Mouse (Mus musculus): ENCODE measurements around the gene Slc17a8.
"Not testable (repeated sequence)": the region's sequence is repeated elsewhere in the genome, so short reads cannot be mapped to it uniquely, and the experiment has no call there.

Slc17a8 gene

GRCm38 (mm10) chr10:89621129-89621528 lies at the start of gene Slc17a8:
Gene Slc17a8, minus strand, starts transcription at chr10:89621253.
- in situ Hi-C loops (cut with MboI), result no loop called here

- in situ Hi-C loops (cut with MboI), result not testable (repeated sequence)
Observed at GRCm38 (mm10) chr10:89670371-89670770, 49.3 kb upstream of the Slc17a8 start.

DNA sequence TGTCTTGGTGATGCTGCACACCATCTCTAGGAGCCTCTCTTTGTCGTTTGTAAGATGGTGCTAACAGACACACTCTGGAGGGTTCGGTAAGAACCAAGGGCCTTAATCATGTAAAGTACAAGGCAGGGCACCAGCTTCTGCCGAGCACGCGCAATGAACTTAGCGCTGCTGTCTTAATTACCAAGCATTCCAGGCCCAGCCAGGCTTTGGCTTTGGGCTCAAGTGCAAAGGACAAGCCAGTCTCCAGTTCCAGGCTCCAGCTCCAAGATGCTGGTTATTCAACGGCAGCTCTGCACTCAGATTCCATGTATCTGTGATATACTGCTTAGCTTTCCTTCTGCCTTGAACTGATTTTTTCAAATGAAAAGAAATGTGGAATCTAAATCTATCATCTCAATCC lies 46.5 kb upstream of the Slc17a8 start:
- in situ Hi-C loops (cut with MboI), result no loop called here

DNA sequence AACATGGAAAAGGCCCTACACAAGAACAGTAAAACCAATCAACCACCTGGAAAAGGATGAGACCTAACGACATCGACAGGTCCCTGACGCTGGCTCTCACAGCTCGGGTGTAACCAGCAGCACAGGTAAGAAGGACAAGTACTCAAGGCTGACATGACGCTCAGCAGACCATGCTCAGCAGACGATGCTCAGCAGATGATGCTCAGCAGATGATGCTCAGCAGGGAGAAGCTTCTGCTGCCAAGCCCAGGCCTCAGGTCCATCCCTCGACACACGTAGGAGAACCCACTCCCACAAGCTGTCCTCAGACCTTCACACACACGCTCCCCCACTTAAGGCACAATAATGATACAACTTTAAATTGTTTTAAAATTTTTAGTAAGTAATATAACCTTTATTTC lies 44.6 kb upstream of the Slc17a8 start:
- in situ Hi-C loops (cut with MboI), result no loop called here

GRCm38 (mm10) chr10:89664977-89665645 lies 44.1 kb upstream of the Slc17a8 start:
- in situ Hi-C loops (cut with MboI), result no loop called here

- in situ Hi-C loops (cut with MboI), result no loop called here
Observed at GRCm38 (mm10) chr10:89656366-89656765, 35.3 kb upstream of the Slc17a8 start.

DNA sequence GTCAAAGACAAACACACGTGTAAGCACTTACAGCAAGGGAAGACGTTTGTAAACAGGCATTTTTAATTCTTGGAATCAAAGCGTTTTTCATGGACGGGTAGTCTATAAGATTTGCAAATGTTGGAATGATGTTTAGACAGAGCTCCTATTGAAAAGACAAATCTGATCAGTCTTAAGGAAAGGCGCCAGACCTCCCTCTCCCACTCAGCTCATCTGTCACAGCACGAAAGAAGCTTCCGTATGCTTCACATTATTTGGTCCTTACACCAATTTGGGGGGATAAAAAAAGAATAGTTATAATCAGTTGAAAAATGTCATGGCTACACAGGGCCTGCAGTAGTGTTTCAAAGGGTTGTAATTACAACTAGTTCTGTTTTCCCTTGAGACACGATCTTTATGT lies 31.9 kb upstream of the Slc17a8 start:
- in situ Hi-C loops (cut with MboI), result no loop called here

DNA sequence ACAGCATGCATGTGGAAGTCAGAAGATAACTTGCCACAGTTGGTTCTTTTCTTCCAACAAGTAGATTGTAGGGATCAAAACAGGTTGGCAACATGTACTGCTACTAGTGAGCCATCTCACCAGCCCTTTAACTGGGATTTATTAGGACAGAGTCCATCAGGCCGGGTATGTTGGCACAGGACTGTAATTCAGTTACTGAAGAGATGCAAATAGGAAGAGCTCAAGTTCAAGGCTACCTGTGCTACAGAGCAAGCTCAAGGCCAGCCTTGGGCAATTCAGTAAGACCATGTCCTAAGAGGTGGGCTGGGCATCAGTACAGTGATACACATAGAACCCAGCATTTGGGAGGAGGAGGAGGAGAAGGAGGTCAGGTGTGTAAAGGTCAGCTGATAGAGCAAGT lies 30.6 kb upstream of the Slc17a8 start:
- in situ Hi-C loops (cut with MboI), result no loop called here

DNA sequence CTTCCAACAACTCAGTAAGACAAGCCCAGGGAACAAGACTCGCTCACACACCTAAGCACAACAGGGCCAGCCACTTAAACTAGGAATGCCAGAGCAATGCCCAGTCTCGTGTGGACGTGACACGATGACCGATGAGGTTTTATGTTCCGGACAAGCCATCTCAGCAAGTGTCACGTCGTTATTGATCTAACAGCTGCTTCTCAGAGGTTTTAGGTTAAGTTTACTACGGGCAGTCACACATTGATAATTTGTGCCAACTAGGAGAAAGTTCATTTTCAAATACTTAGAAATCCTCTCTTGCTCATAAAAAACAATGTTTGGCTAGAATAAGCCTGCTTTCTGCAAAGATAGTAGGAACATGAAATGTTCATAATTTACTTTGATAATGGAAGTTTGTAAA lies 25.9 kb upstream of the Slc17a8 start:
- in situ Hi-C loops (cut with MboI), result no loop called here

- in situ Hi-C loops (cut with MboI), result no loop called here
Observed at GRCm38 (mm10) chr10:89637001-89637400, 15.9 kb upstream of the Slc17a8 start.

DNA sequence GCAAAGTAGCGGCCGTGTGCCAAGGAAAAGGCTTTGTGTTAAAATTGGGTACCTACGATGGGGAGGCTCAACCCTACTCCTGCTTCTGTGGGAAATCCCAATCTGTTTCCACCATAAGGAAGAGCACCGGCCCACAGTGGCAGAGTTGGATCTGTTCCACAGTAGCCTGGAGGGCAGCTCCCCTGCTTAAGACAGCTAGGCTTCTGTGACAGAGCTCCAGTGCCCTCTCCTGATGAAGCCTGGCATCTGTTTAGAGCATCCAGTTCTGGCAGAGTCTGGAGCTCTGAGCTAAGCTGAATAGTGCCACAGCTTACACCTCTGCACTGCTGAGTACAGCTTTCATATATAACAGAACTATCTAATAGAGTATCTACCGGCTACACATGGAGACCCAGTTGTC lies 14.0 kb upstream of the Slc17a8 start:
- in situ Hi-C loops (cut with MboI), result no loop called here

- in situ Hi-C loops (cut with MboI), result no loop called here
Observed at GRCm38 (mm10) chr10:89633736-89634426, 12.8 kb upstream of the Slc17a8 start.

- in situ Hi-C loops (cut with MboI), result no loop called here
Observed at GRCm38 (mm10) chr10:89633121-89633520, 12.1 kb upstream of the Slc17a8 start.

- in situ Hi-C loops (cut with MboI), result no loop called here
Observed at GRCm38 (mm10) chr10:89631831-89632230, 10.8 kb upstream of the Slc17a8 start.

GRCm38 (mm10) chr10:89630564-89630963 lies 9.5 kb upstream of the Slc17a8 start:
- in situ Hi-C loops (cut with MboI), result no loop called here

- in situ Hi-C loops (cut with MboI), result no loop called here
Observed at GRCm38 (mm10) chr10:89630052-89630451, 9.0 kb upstream of the Slc17a8 start.

- in situ Hi-C loops (cut with MboI), result no loop called here
Observed at GRCm38 (mm10) chr10:89626714-89627113, 5.7 kb upstream of the Slc17a8 start.

GRCm38 (mm10) chr10:89624196-89624595 lies 3.1 kb upstream of the Slc17a8 start:
- in situ Hi-C loops (cut with MboI), result no loop called here

- in situ Hi-C loops (cut with MboI), result no loop called here
Observed at GRCm38 (mm10) chr10:89599311-89599710, 21.7 kb downstream of the Slc17a8 start.

GRCm38 (mm10) chr10:89597275-89597674 lies 23.8 kb downstream of the Slc17a8 start:
- in situ Hi-C loops (cut with MboI), result no loop called here

DNA sequence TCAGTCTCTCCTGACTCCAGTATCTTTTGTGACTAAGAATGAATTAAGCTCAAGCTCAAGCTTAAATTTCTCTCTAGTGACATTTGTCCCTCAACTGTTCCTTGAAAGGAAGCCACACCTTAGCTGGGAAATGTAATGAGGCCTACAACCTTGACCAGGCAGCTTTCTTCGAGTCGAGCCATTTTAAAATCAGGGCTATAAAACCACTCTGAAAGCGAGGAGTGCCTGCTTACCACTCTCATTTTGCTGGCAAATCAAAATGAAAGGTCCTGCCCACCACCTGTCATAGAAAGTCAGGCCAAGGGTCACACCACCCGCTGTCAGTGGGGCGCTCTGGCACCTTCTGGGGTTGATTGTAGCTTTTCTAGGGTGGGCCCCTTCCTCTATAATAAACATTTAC lies 25.1 kb downstream of the Slc17a8 start:
- in situ Hi-C loops (cut with MboI), result no loop called here

DNA sequence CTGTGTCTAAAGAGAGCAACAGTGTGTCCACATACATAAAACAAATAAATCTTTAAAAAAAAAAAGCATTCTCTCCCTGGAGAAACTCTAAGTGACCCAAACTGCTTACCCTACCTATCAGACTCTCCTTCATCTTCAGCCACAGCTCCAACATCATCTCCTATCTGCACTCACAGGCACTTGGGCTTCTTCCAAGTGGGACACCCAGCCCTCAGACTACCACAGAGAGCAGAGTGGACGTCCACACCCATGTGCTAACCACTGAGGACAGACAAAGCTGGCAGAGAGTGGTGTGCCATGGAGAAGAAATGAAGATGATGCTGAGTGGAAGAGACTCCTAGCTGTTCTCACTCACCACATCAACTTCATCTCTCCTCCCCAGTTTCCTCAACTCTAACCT lies 25.5 kb downstream of the Slc17a8 start:
- in situ Hi-C loops (cut with MboI), result no loop called here

GRCm38 (mm10) chr10:89594309-89594708 lies 26.7 kb downstream of the Slc17a8 start:
- in situ Hi-C loops (cut with MboI), result no loop called here

GRCm38 (mm10) chr10:89592797-89593196 lies 28.3 kb downstream of the Slc17a8 start:
- in situ Hi-C loops (cut with MboI), result no loop called here
